ENCODE assay signal across 8 mouse cellular contexts in the genomic region with DNA sequence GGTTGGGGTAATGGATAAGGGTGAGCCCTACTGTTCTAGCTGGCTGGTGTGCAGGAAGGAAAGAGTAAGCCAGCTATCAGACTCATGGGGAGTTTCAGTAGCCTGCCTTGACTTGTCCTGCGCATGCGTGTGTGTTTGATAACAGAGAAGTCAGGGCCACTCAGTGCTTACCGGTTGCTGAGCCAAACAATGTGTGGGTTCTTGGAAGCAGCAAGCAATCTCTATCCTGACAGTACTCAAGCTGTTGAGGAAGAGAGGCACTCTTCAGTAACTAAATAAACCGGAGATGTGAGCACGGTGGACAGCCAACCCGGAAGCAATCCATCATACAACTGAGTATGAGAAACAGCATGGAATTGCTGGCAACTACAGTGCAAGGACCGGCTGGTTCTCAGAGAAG.
DNase-seq lines count a peak whose midpoint lies in the region; ATAC-seq lines count a peak whose summit lies in the region.

No protein-coding gene starts in this region.

- H3K36me3 ChIP-seq in forebrain, embryonic 10.5 days (replicated peaks) = no peaks in the 10 kb centered on the region
- H3K36me3 ChIP-seq in forebrain, embryonic 12.5 days (replicated peaks) = no peaks in the 10 kb centered on the region
- H3K36me3 ChIP-seq in midbrain, embryonic 10.5 days = no peaks in the 10 kb centered on the region

- 92% methylated on average over 7 of the region's 7 CpGs for WGBS in forebrain, embryonic 10.5 days
- WGBS in forebrain, embryonic 12.5 days = 85% methylated on average over 7 of the region's 7 CpGs
- 87% methylated on average over 7 of the region's 7 CpGs for WGBS in midbrain, embryonic 10.5 days

- ATAC-seq in forebrain, embryonic 12.5 days (ENCODE audit: low FRiP score) = no peak

- H3K27ac ChIP-seq in forebrain, embryonic 10.5 days = 0 out of 2 replicates have a peak overlapping the region, but pooled peaks have one; percentile 16
- H3K27ac ChIP-seq in forebrain, embryonic 12.5 days = no peak overlapping the region
- H3K27ac ChIP-seq in midbrain, embryonic 10.5 days (replicated peaks) = no peak overlapping the region

- no peak overlapping the region for H3K9ac ChIP-seq in forebrain, embryonic 12.5 days

- DNase-seq in forebrain, embryonic 10.5 days (ENCODE audit: extremely low spot score, low spot score) = no peak
- DNase-seq in gonadal fat pad, adult 2 months (ENCODE audit: low read depth) = peak; percentile 75
- DNase-seq in kidney, postnatal 4 days = peak; percentile 38 to 57
- DNase-seq in retina, embryonic 14.5 days (ENCODE audit: low spot score) = peak; percentile 5
- DNase-seq in embryo, embryonic 9.5 days (ENCODE audit: extremely low spot score) = no peak
- DNase-seq in midbrain, embryonic 10.5 days (ENCODE audit: low spot score) = no peak
- no peak for DNase-seq in right cerebral cortex, postnatal 36 days (ENCODE audit: low spot score in 2 of 2)

- H3K27me3 ChIP-seq in forebrain, embryonic 10.5 days (ENCODE audit: poor library complexity, severe bottlenecking) = no peaks in the 10 kb centered on the region
- H3K27me3 ChIP-seq in forebrain, embryonic 12.5 days = no peaks in the 10 kb centered on the region
- H3K27me3 ChIP-seq in midbrain, embryonic 10.5 days (ENCODE audit: low read depth, poor library complexity, severe bottlenecking) = no peaks in the 10 kb centered on the region

- H3K4me1 ChIP-seq in forebrain, embryonic 10.5 days = 0 out of 2 replicates have a peak, but pooled peaks cover 8% of the 10 kb centered on the region
- H3K4me1 ChIP-seq in forebrain, embryonic 12.5 days = 0 out of 2 replicates have a peak, but pooled peaks cover 7% of the 10 kb centered on the region
- H3K4me1 ChIP-seq in midbrain, embryonic 10.5 days = no peaks in the 10 kb centered on the region

- no peak overlapping the region for H3K4me3 ChIP-seq in forebrain, embryonic 10.5 days
- H3K4me3 ChIP-seq in forebrain, embryonic 12.5 days (replicated peaks) = no peak overlapping the region
- no peak overlapping the region for H3K4me3 ChIP-seq in midbrain, embryonic 10.5 days

- no peaks in the 10 kb centered on the region for H3K9me3 ChIP-seq in forebrain, embryonic 10.5 days
- 0 out of 2 replicates have a peak, but pooled peaks cover 3% of the 10 kb centered on the region for H3K9me3 ChIP-seq in forebrain, embryonic 12.5 days
- H3K9me3 ChIP-seq in midbrain, embryonic 10.5 days (replicated peaks) = no peaks in the 10 kb centered on the region

- no peak overlapping the region for H3K4me2 ChIP-seq in forebrain, embryonic 12.5 days

Comparison
In these comparisons a context has a peak if more than half of its experiments do, and no peak if none do; other contexts are left out.
1. DNase-seq: peak in gonadal fat pad, adult 2 months (single experiment), kidney, postnatal 4 days (2 of 2) and retina, embryonic 14.5 days (single experiment); none in forebrain, embryonic 10.5 days (single experiment), embryo, embryonic 9.5 days (single experiment), midbrain, embryonic 10.5 days (single experiment) and right cerebral cortex, postnatal 36 days (0 of 2).